Mouse (Mus musculus) Patski (cell line): ENCODE data around the gene Nabp2. TPM values are rescaled to one million over a fixed set of nuclear protein-coding genes. Genes with fewer than 3 reads are reported as not detected.

Experiments
- ATAC-seq: fragments of 100-300 bp; one replicate; pipeline ENCODE4 v1.8.0; 2021
- CTCF ChIA-PET: fragments of 350-600 bp; sonication (Branson Sonifier 250); formaldehyde crosslinking; loops from one replicate; lab custom pipeline; 2022; ENCODE audit warnings: inconsistent platforms; lab: Charles Lee
- POLR2A ChIA-PET: fragments of 350-600 bp; sonication (Branson Sonifier 250); formaldehyde crosslinking; loops from one replicate; lab custom pipeline; 2022; ENCODE audit warnings: antibody characterized with exemption, inconsistent platforms; lab: Charles Lee
- DNase-seq: peaks from one replicate; pipeline ENCODE4 v3.0.0-alpha.2; 2011; ENCODE audit warnings: low read depth, low spot score
- H3K27me3 ChIP-seq: fragments of 371-371 bp; one replicate; pipeline ENCODE4 v1.5.1; 2021
- CTCF ChIP-seq: fragments of 100-300 bp; IDR thresholded peaks from one replicate; pipeline ENCODE4 v1.5.1; 2021
- in situ Hi-C: fragments of 300-500 bp; cut with MboI; formaldehyde crosslinking; loops from 3 replicates; pipeline ENCODE4 v1.11.1; 2018; ENCODE audit warnings: low pct_unique_long_range_greater_than_20kb, mixed read lengths
- polyA plus RNA-seq: library from polyadenylated mRNA; unstranded; gene quantifications from one replicate; pipeline ENCODE4 v1.2.3, GENCODE M21; 2021

Nabp2 gene
- polyA plus RNA-seq, 1 experiment from 2014 or later = 85.0 TPM

- ATAC-seq (no peak), DNase-seq (no peak)
- no peak for TF ChIP-seq CTCF
- POLR2A ChIA-PET = interaction anchor here (2.2 to 4.1 kb wide), 3 partner anchors 8 to 42 kb away, joined by 7 to 17 read pairs (median 9); partner anchors contain the start of genes Ankrd52, Cs, Nabp2 and Rnf41
- in situ Hi-C loops = loop anchor here (5.0 kb wide), 1 partner anchor 88 kb away; the partner anchor contains the start of gene Smarcc2
- CTCF ChIA-PET = interaction anchor here (1.6 to 3.8 kb wide), 2 partner anchors 10 kb away, joined by 3 to 17 read pairs; no protein-coding TSS in a partner anchor
- no peaks in the 10 kb centered on the region for H3K27me3 ChIP-seq
Measured at GRCm38 (mm10) chr10:128369599-128369998, 41.7 kb downstream of the Nabp2 start.

DNA sequence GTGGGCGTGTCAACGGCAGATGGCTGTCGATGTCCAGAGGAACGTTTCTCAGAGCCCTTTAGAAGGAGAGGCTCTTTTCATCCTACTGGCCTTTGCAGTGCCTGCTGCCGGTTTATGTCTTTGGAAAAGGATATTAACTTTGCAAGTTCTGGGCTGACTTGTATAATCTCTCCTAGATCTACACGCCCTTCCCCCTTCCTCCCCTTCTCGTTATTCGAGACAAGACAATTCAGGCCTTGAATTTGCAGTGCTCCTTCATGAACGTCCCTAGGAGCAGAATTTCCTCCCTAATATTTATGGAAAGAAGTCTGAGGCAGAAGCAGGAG is 42.1 kb downstream of the Nabp2 start:
- no peak for TF ChIP-seq CTCF
- DNase-seq = no peak
- no peaks in the 10 kb centered on the region for H3K27me3 ChIP-seq
- ATAC-seq = no peak
- ChIA-PET CTCF (interaction anchor here (0.9 to 3.8 kb wide), 4 partner anchors 8 to 42 kb away, joined by 3 to 17 read pairs (median 4); partner anchors contain the start of genes Ankrd52, Nabp2 and Rnf41), POLR2A (interaction anchor here (2.2 to 4.1 kb wide), 3 partner anchors 8 to 42 kb away, joined by 7 to 17 read pairs (median 9); partner anchors contain the start of genes Ankrd52, Cs, Nabp2 and Rnf41)
- in situ Hi-C loops = loop anchor here (5.0 kb wide), 1 partner anchor 88 kb away; the partner anchor contains the start of gene Smarcc2

DNA sequence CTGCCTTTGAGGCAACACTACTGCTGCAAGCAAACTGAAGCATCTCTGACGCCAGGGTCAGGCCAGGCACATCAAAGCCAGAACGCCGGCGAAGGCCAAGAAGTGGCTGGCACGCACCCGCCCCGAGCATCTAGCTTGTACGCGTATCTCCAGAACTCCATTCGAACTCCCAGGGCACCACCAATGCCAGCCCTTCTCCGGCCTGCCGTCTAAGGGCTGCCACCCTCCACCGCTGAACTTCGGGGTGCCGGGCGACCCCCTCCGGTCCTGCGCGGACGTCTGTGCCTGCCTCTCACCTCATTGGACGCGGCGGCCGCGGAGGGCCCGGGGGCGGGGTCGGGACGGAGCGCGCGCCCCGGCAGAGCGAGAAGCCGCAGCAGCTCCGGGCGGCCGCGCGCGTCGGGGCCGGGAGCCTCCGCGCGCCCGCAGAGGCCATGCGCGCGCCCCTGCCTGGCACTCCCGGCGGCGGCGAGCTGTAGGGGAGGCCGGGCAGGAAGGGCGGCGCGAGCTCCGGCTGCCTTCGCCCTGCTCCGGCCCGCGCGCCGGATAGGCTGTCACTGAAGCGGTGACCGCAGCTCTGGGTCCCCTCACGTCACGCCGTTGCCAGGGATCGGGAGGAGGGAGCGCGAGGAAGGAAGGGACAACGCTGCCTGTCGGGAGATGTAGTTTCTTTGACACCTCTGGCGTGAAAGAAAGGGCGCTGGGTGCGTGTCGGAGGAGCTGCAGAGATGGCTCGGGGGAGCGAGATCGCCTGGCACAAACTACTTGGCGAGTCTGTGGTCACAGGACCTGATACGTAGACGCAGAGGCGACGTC is 42.7 kb downstream of the Nabp2 start, which contains the start of gene Coq10a:
Coq10a (minus strand) TSS at position 596 of the 816 bp plus-strand sequence.
- no peaks in the 10 kb centered on the region for H3K27me3 ChIP-seq
- ATAC-seq = peak; percentile 91
- TF ChIP-seq CTCF = no peak
- no peak for DNase-seq
- in situ Hi-C loops = loop anchor here (5.0 kb wide), 1 partner anchor 89 kb away; the partner anchor contains the start of gene Smarcc2
- ChIA-PET POLR2A (interaction anchor here (1.0 to 4.1 kb wide), 4 partner anchors 9 to 43 kb away, joined by 3 to 17 read pairs (median 8); partner anchors contain the start of genes Ankrd52, Cs, Nabp2 and Rnf41), CTCF (interaction anchor here (0.9 to 3.8 kb wide), 5 partner anchors 9 to 43 kb away, joined by 3 to 17 read pairs (median 4); partner anchors contain the start of genes Ankrd52, Nabp2 and Rnf41)

DNA sequence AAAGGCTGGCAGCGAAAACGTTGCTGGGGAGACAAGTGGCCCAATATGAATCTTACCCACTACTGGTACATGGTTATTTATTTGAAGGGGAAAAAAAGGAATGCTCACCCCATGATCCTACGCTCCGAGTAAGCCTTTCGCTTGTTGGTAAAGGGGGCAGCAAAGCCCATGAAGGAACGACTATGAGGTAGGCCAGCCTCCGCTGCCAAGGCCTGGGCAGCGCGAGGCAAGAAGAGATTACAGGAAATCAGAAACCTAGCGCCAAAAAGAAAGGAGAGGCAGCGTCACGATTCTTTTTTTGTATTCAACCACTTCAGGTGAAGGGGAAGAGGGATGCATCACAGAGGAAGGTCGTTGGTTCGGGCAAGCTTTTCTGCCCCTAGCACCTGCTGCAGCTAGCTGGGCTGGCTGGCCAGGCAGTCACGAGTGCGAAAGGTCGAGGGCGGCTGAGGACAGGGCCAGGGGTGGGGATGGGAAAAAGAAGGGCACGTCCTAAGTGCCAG is 43.3 kb downstream of the Nabp2 start:
- no peak for ATAC-seq
- H3K27me3 ChIP-seq = no peaks in the 10 kb centered on the region
- in situ Hi-C loops = loop anchor here (5.0 kb wide), 1 partner anchor 89 kb away; the partner anchor contains the start of gene Smarcc2
- POLR2A ChIA-PET = interaction anchor here (1.0 to 4.1 kb wide), 5 partner anchors 9 to 72 kb away, joined by 3 to 17 read pairs (median 7); partner anchors contain the start of genes Ankrd52, Cs, Nabp2 and Rnf41
- no peak for TF ChIP-seq CTCF
- DNase-seq = no peak
- CTCF ChIA-PET = interaction anchor here (0.9 to 3.8 kb wide), 3 partner anchors 9 to 43 kb away, joined by 3 to 17 read pairs (median 4); partner anchors contain the start of genes Nabp2 and Rnf41

GRCm38 (mm10) chr10:128362568-128362967 is 48.7 kb downstream of the Nabp2 start:
- TF ChIP-seq CTCF = peak; percentile 69
- in situ Hi-C loops = no loop called here
- CTCF ChIA-PET = interaction anchor here (1.1 to 9.0 kb wide), 8 partner anchors 8 to 88 kb away, joined by 3 to 56 read pairs (median 4); no protein-coding TSS in a partner anchor
- DNase-seq = no peak
- ATAC-seq = no peak
- POLR2A ChIA-PET = no interaction called here
- H3K27me3 ChIP-seq = no peaks in the 10 kb centered on the region

- POLR2A ChIA-PET = interaction anchor here (1.4 kb wide), 1 partner anchor 15 kb away, joined by 3 read pairs; the partner anchor contains the start of gene Ankrd52
- DNase-seq = no peak
Measured at GRCm38 (mm10) chr10:128361836-128362235, 49.5 kb downstream of the Nabp2 start.

DNA sequence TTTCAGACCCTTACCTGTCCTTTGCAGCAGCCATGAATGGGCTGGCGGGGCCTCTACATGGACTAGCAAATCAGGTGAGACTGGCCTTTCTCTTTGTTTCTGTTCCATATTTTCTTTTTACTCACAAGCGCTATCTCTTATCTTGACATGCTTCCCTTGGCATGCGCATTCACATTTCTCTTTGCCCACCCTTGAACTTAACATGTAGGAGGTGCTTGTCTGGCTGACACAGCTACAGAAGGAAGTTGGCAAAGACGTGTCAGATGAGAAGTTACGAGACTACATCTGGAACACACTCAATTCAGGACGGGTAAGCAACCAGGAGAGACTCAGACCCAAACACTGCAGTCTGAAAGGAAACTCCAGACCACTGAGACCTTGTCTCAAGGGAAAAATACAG is 52.1 kb downstream of the Nabp2 start:
- POLR2A ChIA-PET = interaction anchor here (1.3 to 1.8 kb wide), 2 partner anchors 15 to 21 kb away, joined by 5 to 8 read pairs; partner anchors contain the start of gene Cs

More at GRCm38 (mm10) chr10:128361836-128362235, 49.5 kb downstream of the Nabp2 start:
- in situ Hi-C loops = no loop called here
- CTCF ChIA-PET = interaction anchor here (0.7 to 9.0 kb wide), 9 partner anchors 8 to 94 kb away, joined by 3 to 56 read pairs (median 4); no protein-coding TSS in a partner anchor
- TF ChIP-seq CTCF = no peak
- no peaks in the 10 kb centered on the region for H3K27me3 ChIP-seq
- no peak for ATAC-seq

DNA sequence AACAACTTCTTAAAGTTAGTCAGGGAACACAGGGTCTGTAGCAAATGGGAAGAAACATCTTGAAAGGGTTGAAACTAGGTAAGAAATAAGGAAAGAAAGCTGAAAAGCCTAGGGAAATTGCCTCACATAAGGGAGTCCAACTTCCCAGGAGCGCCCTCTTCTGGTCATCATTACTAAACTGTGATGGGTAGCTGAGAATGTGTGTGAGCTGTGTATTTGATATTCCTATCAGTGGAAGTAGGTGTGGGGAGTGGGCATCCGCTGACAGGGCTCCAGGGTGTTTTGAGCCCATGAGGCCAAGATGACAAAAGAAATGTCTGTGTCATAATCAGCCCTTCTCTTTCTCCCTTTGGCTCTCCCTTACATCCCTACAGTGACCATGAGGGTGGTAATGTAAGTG is 52.5 kb downstream of the Nabp2 start:
- in situ Hi-C loops = no loop called here
- ChIA-PET POLR2A (interaction anchor here (1.2 to 1.3 kb wide), 2 partner anchors 21 to 23 kb away, joined by 3 to 8 read pairs; partner anchors contain the start of gene Cs), CTCF (interaction anchor here (0.7 to 9.0 kb wide), 13 partner anchors 9 to 187 kb away, joined by 3 to 56 read pairs (median 4); partner anchors contain the start of genes Coq10a and Cs)
- no peak for DNase-seq
- no peak for ATAC-seq
- no peaks in the 10 kb centered on the region for H3K27me3 ChIP-seq
- TF ChIP-seq CTCF = peak; percentile 80

More for the DNA sequence above, 52.1 kb downstream of the Nabp2 start:
- in situ Hi-C loops = no loop called here
- H3K27me3 ChIP-seq = no peaks in the 10 kb centered on the region
- CTCF ChIA-PET = interaction anchor here (0.7 to 9.0 kb wide), 13 partner anchors 8 to 187 kb away, joined by 3 to 56 read pairs (median 4); partner anchors contain the start of genes Coq10a and Cs
- ATAC-seq (no peak), DNase-seq (no peak)
- no peak for TF ChIP-seq CTCF

Other genes with a start within 250 kb of the Nabp2 start
- 74.2 TPM for gene Rbms2, start 231.2 kb downstream of the Nabp2 start, polyA plus RNA-seq
- 1.6 TPM for gene Gls2, start 217.0 kb downstream of the Nabp2 start, polyA plus RNA-seq
- 13.8 TPM for gene Spryd4, start 199.7 kb downstream of the Nabp2 start, polyA plus RNA-seq
- 0.04 TPM for gene Mip, start 185.7 kb downstream of the Nabp2 start, polyA plus RNA-seq
- 17.5 TPM for gene Timeless, start 179.4 kb downstream of the Nabp2 start, polyA plus RNA-seq
- 1.4 TPM for gene Apon, start 157.4 kb downstream of the Nabp2 start, polyA plus RNA-seq
- 0.10 TPM for gene Apof, start 142.8 kb downstream of the Nabp2 start, polyA plus RNA-seq
- gene Stat2, start 140.9 kb downstream of the Nabp2 start, polyA plus RNA-seq = 29.5 TPM
- 0.04 TPM for gene Il23a, start 112.7 kb downstream of the Nabp2 start, polyA plus RNA-seq
- gene Pan2, start 108.2 kb downstream of the Nabp2 start, polyA plus RNA-seq = 20.3 TPM
- gene Cnpy2, start 89.0 kb downstream of the Nabp2 start, polyA plus RNA-seq = 200 TPM
- 279 TPM for gene Cs, start 73.8 kb downstream of the Nabp2 start, polyA plus RNA-seq
- 34.5 TPM for gene Coq10a, start 42.5 kb downstream of the Nabp2 start, polyA plus RNA-seq
- gene Ankrd52, start 34.4 kb downstream of the Nabp2 start, polyA plus RNA-seq = 55.9 TPM
- gene Slc39a5, start 10.3 kb downstream of the Nabp2 start, polyA plus RNA-seq = 0.12 TPM
- 43.3 TPM for gene Rnf41, start 165 bp upstream of the Nabp2 start, polyA plus RNA-seq
- 102 TPM for gene Smarcc2, start 47.8 kb upstream of the Nabp2 start, polyA plus RNA-seq
- 1,994 TPM for gene Myl6, start 82.7 kb upstream of the Nabp2 start, polyA plus RNA-seq
- gene Myl6b, start 87.2 kb upstream of the Nabp2 start, polyA plus RNA-seq = 54.1 TPM
- gene Esyt1, start 114.4 kb upstream of the Nabp2 start, polyA plus RNA-seq = 75.8 TPM
- gene Zc3h10, start 136.3 kb upstream of the Nabp2 start, polyA plus RNA-seq = 16.8 TPM
- 1,532 TPM for gene Rpl41, start 137.8 kb upstream of the Nabp2 start, polyA plus RNA-seq
- 117 TPM for gene Pa2g4, start 154.5 kb upstream of the Nabp2 start, polyA plus RNA-seq
- 1.2 TPM for gene Erbb3, start 178.2 kb upstream of the Nabp2 start, polyA plus RNA-seq
- gene Rps26, start 215.3 kb upstream of the Nabp2 start, polyA plus RNA-seq = 259 TPM
- 0.10 TPM for gene Ikzf4, start 234.5 kb upstream of the Nabp2 start, polyA plus RNA-seq